Comparison of ENCODE assay signal across 13 mouse cellular contexts in the genomic region with DNA sequence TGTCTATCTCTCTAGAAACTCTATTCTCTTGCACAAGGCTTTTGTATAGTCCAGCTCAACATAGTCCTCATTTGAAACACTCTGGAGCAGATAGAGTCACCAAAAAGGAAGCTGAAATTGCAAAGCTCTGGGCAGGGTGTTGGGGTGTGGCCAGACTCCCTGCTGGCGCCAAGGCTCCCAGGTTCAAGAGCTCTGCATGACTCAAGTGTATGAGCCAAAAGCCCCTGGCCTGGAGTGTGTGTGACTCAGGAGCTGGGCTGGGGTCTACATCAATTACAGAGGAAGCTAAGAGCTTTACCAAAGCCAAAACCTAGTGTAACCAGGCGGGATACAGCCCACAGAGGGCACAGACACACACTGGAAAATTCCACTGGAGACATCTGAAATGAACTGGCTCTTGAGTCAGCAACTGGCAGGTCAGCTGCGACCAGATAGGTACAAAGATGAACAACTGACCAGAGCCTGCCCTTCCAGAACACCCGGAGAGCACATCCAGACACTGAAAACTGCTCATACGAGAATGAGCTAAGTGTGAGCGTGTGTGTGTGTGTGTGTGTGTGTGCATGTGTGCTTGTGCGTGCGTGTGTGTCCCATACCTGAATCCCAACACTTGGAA. TPM values are rescaled to one million over a fixed set of nuclear protein-coding genes. Genes with fewer than 3 reads are reported as not detected.
A peak's percentile ranks its signal among the peaks of the same experiment; 100 is the strongest.
DNase-seq lines count a peak whose midpoint lies in the region.
"Had no signal": no experiment of that assay in that cellular context is flagged by ENCODE, and none has a peak within 500 bp of the region (broad histone marks: within the 10 kb centered on the region; RNA-seq: fewer than 3 reads in every experiment).

No protein-coding gene starts in this region.

- intact Hi-C loops in left cerebral cortex, postnatal 4 days (cut with DNase I) = no loop called here
- intact Hi-C loops in left cerebral cortex, postnatal 25 days (cut with DNase I) = no loop called here

- peak; percentile 12 for DNase-seq in cerebellum, adult 11-12 months
- DNase-seq in cerebellum, postnatal 4 days (ENCODE audit: low spot score in 2 of 2) = no peak
- DNase-seq in left cerebral cortex, postnatal 4 days = peak; percentile 31
- DNase-seq in left cerebral cortex, postnatal 25 days (ENCODE audit: low spot score in 2 of 2) = no peak
- DNase-seq in R1 (ENCODE audit: low read depth, low spot score) = peak; percentile 28
- DNase-seq in kidney, postnatal 36 days = peak; percentile 40 to 47
- DNase-seq in frontal cortex, postnatal 14 days (ENCODE audit: low spot score in 2 of 2) = no peak
- no peak for DNase-seq in embryo, embryonic 9.5 days (ENCODE audit: extremely low spot score)
- DNase-seq: B cell, adult 2 months; liver, embryonic 13.5 days; right cerebral cortex, postnatal 25 days had no signal

RNA-seq across cellular contexts. Expression of a gene that starts 5.2 kb away (rescaled TPM):
- not detected for total RNA-seq in left cerebral cortex, postnatal 4 days (2021)
- total RNA-seq in left cerebral cortex, postnatal 25 days (2021) = not detected
- total RNA-seq: heart, adult 2 months; hematopoietic stem cell, adult 5-6 weeks had no signal

RNA-seq across cellular contexts. Expression of a gene that starts 35.7 kb away (rescaled TPM):
- under 1 TPM in 1 of 2 experiments, not detected in 1; 0.34 TPM for total RNA-seq in left cerebral cortex, postnatal 4 days (2021)
- under 1 TPM; 0.55 to 0.62 TPM for total RNA-seq in left cerebral cortex, postnatal 25 days (2021)
- total RNA-seq: heart, adult 2 months; hematopoietic stem cell, adult 5-6 weeks had no signal

RNA-seq across cellular contexts. Expression of a gene that starts 57.6 kb away (rescaled TPM):
- 10 to 100 TPM; 11.9 to 13.9 TPM for total RNA-seq in left cerebral cortex, postnatal 4 days (2021)
- total RNA-seq in left cerebral cortex, postnatal 25 days (2021) = 10 to 100 TPM; 38.8 to 40.9 TPM

Comparison
In these comparisons a context has a peak if more than half of its experiments do, and no peak if none do; other contexts are left out.
1. DNase-seq: peak in cerebellum, adult 11-12 months (single experiment), left cerebral cortex, postnatal 4 days (single experiment), R1 (single experiment) and kidney, postnatal 36 days (2 of 2); none in cerebellum, postnatal 4 days (0 of 2), left cerebral cortex, postnatal 25 days (0 of 2), frontal cortex, postnatal 14 days (0 of 2) and embryo, embryonic 9.5 days (single experiment).